Mouse (Mus musculus): ENCODE measurements around the gene Prkaa2.

DNA sequence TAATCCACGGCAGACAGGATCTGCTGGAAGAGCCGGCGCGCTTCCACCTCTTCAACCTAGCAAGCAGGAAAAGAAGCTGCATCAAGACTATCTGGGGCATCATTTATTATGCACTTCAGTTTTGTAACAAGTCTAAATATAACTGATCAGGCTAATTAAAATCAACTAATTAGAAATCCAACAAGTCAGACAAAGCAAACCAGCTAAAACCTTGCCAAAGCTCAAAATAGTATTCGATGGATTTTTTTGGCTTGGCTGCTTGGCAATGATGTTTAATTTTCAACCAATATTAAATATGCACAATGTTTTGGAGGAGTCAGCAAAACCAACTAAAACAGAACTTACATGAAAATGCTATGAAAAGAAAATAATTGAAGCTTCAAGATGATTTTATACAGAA, 58.4 kb downstream of the Prkaa2 start:
- no peak for TF ChIP-seq HCFC1 (IDR thresholded peaks at IDR 0.05; ENCODE audit: borderline replicate concordance, insufficient read depth, low read length)
- TF ChIP-seq CHD2 (IDR thresholded peaks at IDR 0.05; ENCODE audit: low read depth, low read length) = no peak

Data from ES-E14 (cell line).